Mouse (Mus musculus) urinary bladder, postnatal 25 days (tissue): ENCODE measurements at regions not wholly inside any gene's neighbourhood (a gene's known extent, or its start where the extent isn't known, plus 50 kb on each side); places are given as distances from the start of the nearest gene placed in this dataset.

Experiments used
- DNase-seq: peaks from one replicate; pipeline ENCODE4 v3.0.0; 2022; ENCODE audit warnings: low spot score

- DNase-seq: peak; percentile 28
Observed at GRCm38 (mm10) chr13:6059515-6060228, 198.4 kb downstream of the Klf6 start.

GRCm38 (mm10) chr13:6060229-6060845 lies 199.1 kb downstream of the Klf6 start:
- DNase-seq: no peak

DNA sequence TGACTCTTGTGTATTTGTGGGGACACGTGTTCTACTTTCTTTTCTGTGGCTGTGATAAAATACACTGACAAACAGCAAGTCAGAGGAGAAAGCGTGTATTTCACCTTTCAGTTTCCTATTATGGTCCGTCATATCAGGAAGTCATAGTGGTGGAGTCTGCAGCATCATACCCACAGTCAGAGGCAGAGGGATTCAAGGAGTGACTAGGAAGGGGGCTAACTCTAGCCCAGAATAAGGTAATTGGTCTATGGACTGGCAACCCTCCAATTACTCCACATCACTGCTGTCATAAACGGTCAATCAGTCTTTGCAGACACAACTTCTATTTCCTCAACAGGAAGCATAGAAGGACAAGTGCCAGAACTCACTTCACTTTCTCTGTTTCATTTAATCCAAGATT lies 201.0 kb downstream of the Klf6 start:
- no peak for DNase-seq

DNA sequence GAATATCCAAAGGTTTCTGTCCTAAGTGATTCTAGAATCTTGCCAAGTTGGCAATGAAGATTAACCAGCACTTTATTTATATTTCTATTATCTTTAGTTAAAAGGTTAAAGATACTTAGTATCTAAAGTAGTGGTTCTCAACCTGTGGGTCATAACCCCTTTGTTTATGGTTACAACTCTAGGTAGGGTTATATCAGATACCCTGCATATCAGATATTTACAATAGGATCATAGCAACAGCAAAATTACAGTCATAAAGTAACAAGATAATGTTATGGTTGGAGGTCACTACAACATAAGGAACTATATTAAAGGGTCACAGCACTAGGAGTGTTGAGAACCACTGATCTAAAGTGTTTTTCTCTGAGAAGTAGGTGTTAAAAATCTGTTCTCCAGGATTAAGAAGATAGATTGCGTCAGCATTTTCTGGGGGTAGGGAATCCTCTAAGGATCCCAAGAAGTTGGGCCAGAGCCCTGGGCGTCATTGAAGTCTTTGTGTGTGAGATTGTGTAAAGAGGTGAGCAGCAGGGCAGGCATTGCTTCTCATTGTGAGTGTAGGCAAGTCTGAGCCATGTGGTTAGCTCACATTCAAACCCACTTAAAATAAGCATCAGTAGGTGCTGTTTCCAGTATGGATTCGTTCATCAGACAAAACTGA lies 201.6 kb downstream of the Klf6 start:
- DNase-seq: no peak

- no peak for DNase-seq
Observed at GRCm38 (mm10) chr13:6076978-6077825, 215.9 kb downstream of the Klf6 start.

GRCm38 (mm10) chr13:6085891-6086290 lies 224.6 kb downstream of the Klf6 start:
- no peak for DNase-seq

- DNase-seq: no peak
Observed at GRCm38 (mm10) chr13:6109018-6109657, 247.9 kb downstream of the Klf6 start.

- DNase-seq: no peak
Observed at GRCm38 (mm10) chr13:6119703-6120102, 258.4 kb downstream of the Klf6 start.

DNA sequence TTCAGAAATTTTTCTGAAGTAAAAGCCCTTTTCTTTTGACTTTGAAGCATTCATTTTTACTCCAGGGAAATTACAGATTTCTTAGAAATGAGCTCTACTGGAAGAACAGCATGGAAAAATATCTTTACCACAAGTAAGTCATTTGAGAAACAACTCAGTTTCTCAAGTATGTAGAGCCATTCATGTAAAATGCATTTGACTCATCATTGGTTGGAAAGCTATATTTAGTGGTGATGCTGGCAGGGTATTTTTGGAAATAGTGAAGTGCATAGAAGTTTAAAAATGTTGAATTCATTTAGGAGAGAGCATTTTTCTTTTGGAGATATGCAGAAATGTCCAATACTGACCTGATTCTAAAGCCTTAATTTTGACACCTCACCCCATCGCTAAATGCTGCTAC lies 266.0 kb downstream of the Klf6 start:
- DNase-seq: no peak

- no peak for DNase-seq
Observed at GRCm38 (mm10) chr13:6128903-6129302, 267.6 kb downstream of the Klf6 start.

DNA sequence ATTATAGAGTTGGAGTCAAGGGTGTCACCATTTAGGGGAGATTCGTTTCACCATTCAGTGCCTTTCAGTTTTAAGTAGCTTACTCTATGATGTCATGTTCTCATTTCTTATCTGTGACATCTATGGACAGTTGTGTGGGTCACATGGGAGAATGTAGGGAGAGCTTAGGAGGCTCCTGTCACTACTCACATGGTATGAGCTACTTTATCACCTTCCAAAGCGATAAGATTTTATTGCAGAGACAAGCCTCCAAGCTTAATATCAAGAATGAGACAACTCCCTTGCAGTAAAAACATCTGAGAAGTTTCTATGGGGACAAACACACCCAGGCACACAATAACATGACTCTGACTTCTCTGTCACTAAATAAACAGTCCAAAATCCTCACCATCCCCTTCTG lies 270.1 kb downstream of the Klf6 start:
- no peak for DNase-seq

DNA sequence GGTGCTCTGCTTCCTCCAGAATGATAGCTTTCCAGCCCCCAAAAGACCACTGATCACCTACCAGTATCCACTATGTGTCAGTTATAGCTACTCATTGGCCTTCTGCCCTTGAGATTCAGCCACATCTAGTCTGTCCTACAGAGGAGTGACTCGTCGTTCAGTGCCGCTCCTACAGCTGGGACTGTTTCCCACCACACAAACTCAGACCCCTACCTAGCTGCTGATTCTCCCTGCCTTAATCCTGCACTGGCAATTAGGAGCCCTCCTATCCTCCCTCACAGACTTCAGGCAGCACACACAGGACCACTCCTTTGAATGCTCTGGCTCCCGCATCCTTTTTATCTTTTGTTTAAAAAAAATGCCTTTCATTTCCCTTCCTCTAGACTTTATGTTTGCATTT lies 275.9 kb downstream of the Klf6 start:
- DNase-seq: no peak

GRCm38 (mm10) chr13:6142771-6143170 lies 281.5 kb downstream of the Klf6 start:
- DNase-seq: no peak

GRCm38 (mm10) chr13:6153657-6154056 lies 292.4 kb downstream of the Klf6 start:
- no peak for DNase-seq

- no peak for DNase-seq
Observed at GRCm38 (mm10) chr13:6156191-6156590, 294.9 kb downstream of the Klf6 start.

DNA sequence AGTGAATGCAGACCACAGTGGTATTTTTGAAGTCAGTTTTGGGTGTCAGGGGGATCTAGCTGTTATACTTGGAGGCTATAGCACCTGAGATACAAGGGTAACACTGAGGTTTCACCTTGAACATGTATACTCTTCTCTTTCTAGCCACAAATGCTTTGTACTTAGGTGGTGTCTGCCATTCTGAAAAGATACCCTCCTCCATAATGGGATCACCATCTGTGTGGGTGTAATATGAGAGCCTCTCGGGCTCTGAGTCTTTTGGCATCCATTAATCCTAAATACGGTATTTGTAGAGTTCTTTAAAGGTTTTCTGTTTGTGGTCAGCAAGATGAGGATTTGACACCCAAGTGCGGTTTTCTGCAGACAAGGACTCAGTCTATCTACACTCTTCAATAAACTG lies 295.7 kb downstream of the Klf6 start:
- no peak for DNase-seq

DNA sequence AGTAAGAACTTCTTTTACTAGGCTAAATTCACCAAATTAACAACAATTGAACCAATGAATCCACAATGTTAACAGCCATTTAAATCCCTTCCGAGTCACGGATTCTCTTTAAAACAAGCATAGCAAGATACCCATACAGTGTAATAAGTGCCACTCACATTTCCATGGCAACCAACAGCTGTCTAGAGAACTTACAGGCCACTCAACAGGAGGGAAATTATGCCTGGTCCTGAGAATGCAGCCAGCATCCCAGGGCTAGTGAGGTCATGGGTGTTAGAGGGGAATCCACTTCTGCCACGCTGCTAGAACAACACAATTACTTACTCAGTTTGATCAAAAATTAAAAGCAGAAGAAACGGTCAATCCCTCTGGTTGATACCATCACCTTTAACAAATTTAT lies 296.7 kb downstream of the Klf6 start:
- DNase-seq: no peak

GRCm38 (mm10) chr13:6159412-6159811 lies 298.1 kb downstream of the Klf6 start:
- DNase-seq: no peak

DNA sequence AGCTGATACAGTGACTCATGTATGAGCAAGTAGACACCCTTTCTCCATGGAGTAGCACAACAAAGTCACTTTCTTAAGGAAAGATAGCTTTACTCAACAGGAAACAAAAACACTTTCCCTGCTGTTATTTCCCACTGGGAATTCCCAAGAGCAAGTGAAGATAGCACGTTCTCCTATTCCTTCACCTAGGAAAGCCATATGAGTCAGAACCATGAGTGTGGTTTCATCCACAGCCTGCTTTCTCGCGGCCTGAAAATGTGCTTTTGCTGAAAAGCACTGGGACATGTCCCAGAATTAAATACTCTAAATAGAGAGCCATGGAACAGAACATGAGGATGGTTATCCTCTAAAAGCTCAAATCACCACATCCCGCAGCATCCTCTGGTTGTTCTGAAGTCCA lies 304.6 kb downstream of the Klf6 start:
- DNase-seq: no peak

- no peak for DNase-seq
Observed at GRCm38 (mm10) chr13:6167055-6167761, 305.9 kb downstream of the Klf6 start.

DNA sequence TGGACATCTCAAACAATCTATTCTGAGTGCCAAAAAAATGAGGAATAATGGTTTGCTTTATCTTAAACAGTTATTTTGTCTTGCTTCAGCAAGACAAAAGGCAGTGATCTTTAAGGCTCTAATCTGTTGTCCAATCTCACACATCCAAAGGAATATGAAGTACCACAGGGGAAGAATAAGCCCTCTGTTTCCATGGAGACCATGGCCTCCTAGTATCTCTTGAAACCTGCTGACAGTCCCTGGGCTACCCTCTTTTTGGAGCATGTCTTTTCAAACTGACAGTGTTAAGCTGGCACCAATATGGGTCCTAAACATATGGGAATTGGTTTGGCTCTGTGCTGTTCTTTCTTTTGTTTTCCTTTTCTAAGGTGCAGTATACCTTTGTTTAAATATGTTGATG lies 311.8 kb downstream of the Klf6 start:
- no peak for DNase-seq
